Mouse (Mus musculus) mouse trophoblast stem cell (cell line): ENCODE results near the gene Klk7.

Source experiments
- in situ Hi-C, 2 experiments: fragments of 300-500 bp; cut with MseI, MboI; formaldehyde crosslinking; loops; 2 replicates in 1 of 2; 3 replicates in 1 of 2; pipeline ENCODE4 v1.15.1; 2025

Gene Klk7

GRCm38 (mm10) chr7:43810994-43811393, at the start of gene Klk7:
Klk7 (plus strand) TSS chr7:43811294.
- in situ Hi-C loops: no loop called here

GRCm38 (mm10) chr7:43766484-43766883, 44.6 kb upstream of the Klk7 start:
- in situ Hi-C loops: no loop called here

- in situ Hi-C loops: no loop called here
These were observed 42.5 kb upstream of the Klk7 start, which contains the start of gene Klk12 for GRCm38 (mm10) chr7:43768597-43768996. Klk12 (plus strand) TSS chr7:43768897.

- in situ Hi-C loops: no loop called here
These were observed 41.5 kb upstream of the Klk7 start for GRCm38 (mm10) chr7:43769636-43770035.

- in situ Hi-C loops: no loop called here
These were observed 40.4 kb upstream of the Klk7 start for GRCm38 (mm10) chr7:43770701-43771100.

- in situ Hi-C loops: no loop called here
These were observed 39.2 kb upstream of the Klk7 start for GRCm38 (mm10) chr7:43771916-43772315.

- in situ Hi-C loops: no loop called here
These were observed 38.2 kb upstream of the Klk7 start for GRCm38 (mm10) chr7:43772901-43773300.

- in situ Hi-C loops: no loop called here
These were observed 36.7 kb upstream of the Klk7 start, which contains the start of gene Klk11 for GRCm38 (mm10) chr7:43774364-43774763. Klk11 (plus strand) TSS chr7:43774604.

- in situ Hi-C loops: no loop called here
These were observed 36.3 kb upstream of the Klk7 start for GRCm38 (mm10) chr7:43774802-43775201.

- in situ Hi-C loops: no loop called here
These were observed 35.6 kb upstream of the Klk7 start for GRCm38 (mm10) chr7:43775311-43776057.

- in situ Hi-C loops: no loop called here
These were observed 34.6 kb upstream of the Klk7 start for GRCm38 (mm10) chr7:43776506-43776905.

- in situ Hi-C loops: no loop called here
These were observed 33.7 kb upstream of the Klk7 start for GRCm38 (mm10) chr7:43777423-43777822.

GRCm38 (mm10) chr7:43778176-43778970, 32.7 kb upstream of the Klk7 start:
- in situ Hi-C loops: no loop called here

- in situ Hi-C loops: loop anchor here in 1 of 2 experiments (10.0 kb wide), 2 partner anchors 95 to 115 kb away; no protein-coding TSS in a partner anchor
These were observed 30.9 kb upstream of the Klk7 start for GRCm38 (mm10) chr7:43780241-43780640.

- in situ Hi-C loops: loop anchor here in 1 of 2 experiments (10.0 kb wide), 2 partner anchors 96 to 114 kb away; no protein-coding TSS in a partner anchor
These were observed 30.3 kb upstream of the Klk7 start, which contains the start of gene Klk10 for GRCm38 (mm10) chr7:43780746-43781145. Klk10 (plus strand) TSS chr7:43781035.

GRCm38 (mm10) chr7:43781541-43781940, 29.6 kb upstream of the Klk7 start:
- in situ Hi-C loops: loop anchor here in 1 of 2 experiments (10.0 kb wide), 2 partner anchors 97 to 113 kb away; no protein-coding TSS in a partner anchor

- in situ Hi-C loops: loop anchor here in 1 of 2 experiments (10.0 kb wide), 2 partner anchors 98 to 112 kb away; no protein-coding TSS in a partner anchor
These were observed 28.5 kb upstream of the Klk7 start for GRCm38 (mm10) chr7:43782275-43783265.

GRCm38 (mm10) chr7:43785286-43785685, 25.8 kb upstream of the Klk7 start:
- in situ Hi-C loops: loop anchor here in 1 of 2 experiments (10.0 kb wide), 2 partner anchors 100 to 110 kb away; no protein-coding TSS in a partner anchor

GRCm38 (mm10) chr7:43788096-43788495, 23.0 kb upstream of the Klk7 start:
- in situ Hi-C loops: loop anchor here in 1 of 2 experiments (10.0 kb wide), 2 partner anchors 103 to 107 kb away; no protein-coding TSS in a partner anchor

GRCm38 (mm10) chr7:43789295-43789694, 21.8 kb upstream of the Klk7 start:
- in situ Hi-C loops: loop anchor here in 1 of 2 experiments (10.0 kb wide), 2 partner anchors 104 to 106 kb away; no protein-coding TSS in a partner anchor

GRCm38 (mm10) chr7:43791591-43791990, 19.5 kb upstream of the Klk7 start, which contains the start of gene Klk9:
Klk9 (plus strand) TSS chr7:43791891.
- in situ Hi-C loops: no loop called here
